Mouse (Mus musculus) ovary, postnatal 36 days (tissue): ENCODE measurements around the gene Tenm2.
A peak's percentile ranks its signal among the peaks of the same experiment; 100 is the strongest.

ENCODE experiments used
- DNase-seq: peaks from one replicate; pipeline ENCODE4 v3.0.0; 2022; ENCODE audit warnings: low spot score, mixed read lengths

The Tenm2 gene

GRCm38 (mm10) chr11:36277192-36277902 lies 958.4 kb downstream of the Tenm2 start:
- no peak for DNase-seq

DNA sequence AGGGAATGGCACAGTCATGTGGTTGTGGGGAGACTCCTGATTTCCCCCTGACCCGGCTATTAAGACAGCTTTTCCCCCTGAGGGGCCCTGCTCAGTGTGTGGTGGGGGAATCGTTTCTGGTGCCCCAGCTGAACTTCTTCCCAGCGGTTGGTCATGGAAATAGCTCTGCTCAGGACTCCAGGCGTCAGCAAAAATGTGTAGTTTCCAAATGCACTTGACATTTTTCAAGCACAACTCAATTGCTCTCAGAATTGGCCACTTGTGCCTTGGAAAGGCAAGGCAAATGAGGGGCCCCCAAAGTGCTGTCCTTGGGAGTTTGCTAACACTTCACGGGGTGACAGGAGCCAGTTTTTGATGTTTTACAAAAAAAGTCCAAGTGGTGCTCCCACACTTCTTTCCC lies 959.7 kb downstream of the Tenm2 start:
- DNase-seq = no peak

- no peak for DNase-seq
Observed at GRCm38 (mm10) chr11:36272149-36272548, 963.6 kb downstream of the Tenm2 start.

GRCm38 (mm10) chr11:36269945-36270344 lies 965.8 kb downstream of the Tenm2 start:
- no peak for DNase-seq

- peak; percentile 19 for DNase-seq
Observed at GRCm38 (mm10) chr11:36264776-36265466, 970.8 kb downstream of the Tenm2 start.

- DNase-seq = no peak
Observed at GRCm38 (mm10) chr11:36263840-36264239, 971.9 kb downstream of the Tenm2 start.

GRCm38 (mm10) chr11:36257187-36257586 lies 978.6 kb downstream of the Tenm2 start:
- DNase-seq = no peak

DNA sequence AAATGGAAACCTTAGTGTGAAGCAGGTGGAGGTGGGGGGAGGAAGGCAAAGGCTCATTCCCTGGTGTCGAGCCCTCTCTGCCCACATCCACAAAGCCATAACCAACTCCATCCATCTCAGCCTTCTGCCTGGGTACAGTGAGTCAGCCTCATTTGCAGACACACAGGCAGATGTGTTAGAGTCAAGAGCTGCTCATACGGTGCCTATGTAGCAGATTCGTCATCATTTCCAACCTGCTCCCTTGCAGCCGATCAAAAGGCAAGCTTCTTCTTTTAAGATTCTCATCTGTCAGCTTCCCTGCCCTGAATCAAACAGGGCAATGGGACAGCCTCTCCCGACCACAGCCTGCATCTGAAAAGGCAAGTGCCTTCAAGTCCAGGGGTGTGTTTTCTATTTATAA lies 979.0 kb downstream of the Tenm2 start:
- no peak for DNase-seq

DNA sequence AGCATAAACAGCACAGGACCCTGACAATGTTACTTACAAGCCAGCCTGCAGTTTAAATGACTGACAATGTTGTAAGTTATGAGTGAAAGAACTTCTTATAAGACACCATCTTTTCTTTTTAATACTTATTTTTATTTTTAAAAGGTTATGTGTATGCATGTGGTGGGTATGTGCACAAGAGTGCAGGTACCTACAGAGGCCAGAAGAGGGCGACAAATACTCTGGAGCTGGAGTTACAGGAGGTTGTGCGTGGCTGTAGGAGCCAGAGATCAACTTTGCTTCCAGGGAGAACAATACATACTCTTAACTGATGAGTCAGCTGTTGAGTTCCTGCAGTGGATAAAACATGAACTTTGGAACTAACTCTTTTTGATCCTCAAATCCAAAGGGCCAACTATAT lies 981.7 kb downstream of the Tenm2 start:
- no peak for DNase-seq

- no peak for DNase-seq
Observed at GRCm38 (mm10) chr11:36250111-36250510, 985.7 kb downstream of the Tenm2 start.

DNA sequence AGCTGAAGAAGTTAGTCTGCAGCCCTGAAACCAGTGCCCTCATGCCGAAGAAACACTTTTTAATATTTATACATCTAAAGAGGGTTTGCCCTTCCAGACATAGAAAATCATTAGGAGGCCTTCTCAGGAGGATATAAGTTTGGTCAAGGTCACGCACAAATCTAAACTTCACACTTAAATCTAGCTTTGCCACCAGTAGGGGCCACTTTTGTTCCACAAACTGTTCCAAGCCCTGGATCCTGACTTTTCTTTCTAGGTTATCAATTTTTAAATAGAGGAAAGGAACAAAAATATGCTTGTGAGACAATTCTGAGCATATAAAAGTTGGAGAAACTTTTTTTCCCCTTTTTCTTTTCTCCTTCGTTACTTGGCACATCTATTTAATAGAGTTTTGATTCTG lies 989.6 kb downstream of the Tenm2 start:
- no peak for DNase-seq

GRCm38 (mm10) chr11:36244491-36244882 lies 991.3 kb downstream of the Tenm2 start:
- DNase-seq = no peak

- peak; percentile 68 for DNase-seq
Observed at GRCm38 (mm10) chr11:36243747-36244490, 991.8 kb downstream of the Tenm2 start.

DNA sequence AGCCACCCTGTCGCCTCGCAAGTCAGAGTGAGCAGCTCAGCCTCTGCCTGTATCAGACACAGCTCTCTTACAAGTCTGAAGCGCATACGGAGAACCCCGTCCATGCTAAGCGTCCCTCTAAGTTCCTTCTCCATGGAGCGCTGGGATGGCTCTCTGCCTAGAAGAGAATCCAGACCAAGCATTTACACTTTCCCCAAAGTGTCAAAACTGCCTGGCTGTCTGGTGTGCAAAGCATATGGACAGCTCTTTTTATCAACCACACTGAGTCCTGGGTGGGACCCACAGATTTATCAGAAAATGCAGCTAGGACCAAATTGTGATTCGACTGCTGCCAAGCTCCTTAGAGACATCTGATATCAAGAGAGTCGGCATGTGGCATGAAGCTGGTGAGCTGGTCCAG lies 996.9 kb downstream of the Tenm2 start:
- no peak for DNase-seq

- DNase-seq = no peak
Observed at GRCm38 (mm10) chr11:36228654-36229053, 1007.1 kb downstream of the Tenm2 start.

DNA sequence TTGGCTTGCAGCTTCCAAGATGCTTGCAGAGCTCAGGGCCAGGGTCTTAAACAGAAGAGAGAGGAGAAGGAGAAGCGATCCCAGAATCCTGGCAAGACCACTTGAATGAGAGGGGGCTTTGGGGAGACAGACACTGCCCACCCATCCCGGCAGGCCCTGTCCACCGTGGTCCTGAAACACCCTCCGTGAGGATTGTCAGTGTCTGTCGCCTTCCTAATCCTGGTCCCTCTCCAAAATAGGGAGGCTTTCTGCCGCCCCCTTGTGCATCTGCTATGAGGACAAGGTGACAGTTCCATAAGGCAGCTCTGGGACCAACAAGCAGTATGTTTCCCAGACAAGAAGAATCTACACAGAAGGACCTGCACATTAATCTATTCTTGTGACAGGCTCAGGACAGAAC lies 1007.6 kb downstream of the Tenm2 start:
- DNase-seq = no peak

DNA sequence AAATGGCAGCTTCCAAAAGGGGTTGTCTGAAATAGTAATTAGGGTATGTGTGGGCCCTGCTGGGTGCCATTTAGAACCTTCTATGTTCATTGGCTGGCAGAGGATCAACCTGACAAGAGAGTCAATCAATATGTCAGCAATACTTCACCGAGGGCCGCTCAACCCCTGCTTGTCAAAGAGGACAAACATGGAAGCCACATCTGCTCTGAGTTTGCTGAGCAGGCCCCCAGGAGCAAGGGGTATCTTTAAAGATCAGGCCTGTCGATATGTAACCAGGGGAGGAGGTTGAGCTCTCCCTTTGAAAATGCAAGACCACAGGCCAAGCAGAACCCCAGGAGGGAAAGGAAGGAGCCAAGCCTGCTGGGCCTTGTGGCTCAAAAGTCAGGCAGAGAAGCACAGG lies 1009.7 kb downstream of the Tenm2 start:
- DNase-seq = no peak

DNA sequence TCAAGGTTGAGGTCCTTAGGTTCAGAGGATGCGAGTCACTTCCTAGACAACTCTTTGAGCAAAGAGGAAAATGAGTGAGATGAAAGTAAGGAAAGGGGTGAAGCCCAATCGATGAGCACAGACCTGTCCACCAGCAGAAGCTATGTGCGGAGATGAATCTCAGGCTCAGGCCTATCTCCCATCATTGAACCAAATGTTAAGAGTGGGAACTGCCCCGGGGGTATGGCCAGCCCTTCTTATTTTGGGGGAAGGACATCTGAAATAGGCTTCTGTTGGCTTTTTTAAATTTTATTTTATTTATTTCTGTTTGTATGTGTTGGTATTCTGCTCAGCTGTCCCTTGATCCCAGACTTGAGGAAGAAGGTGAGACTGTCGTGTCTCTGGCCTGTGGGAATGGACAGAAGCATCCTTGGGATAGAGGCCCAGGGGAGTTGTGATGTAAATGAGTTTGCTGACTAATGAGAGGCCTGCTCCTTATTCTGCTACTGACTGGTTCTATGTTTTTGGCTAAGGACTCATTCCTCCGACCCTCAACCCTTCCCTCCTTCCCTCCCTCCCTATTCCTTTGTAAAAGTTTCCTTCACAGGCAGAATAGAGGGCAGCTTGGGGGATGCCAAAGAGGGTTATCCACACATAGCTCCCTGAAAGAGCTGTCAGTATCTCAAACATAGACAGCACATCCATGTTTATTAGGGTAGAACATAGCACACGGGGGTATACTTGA lies 1011.9 kb downstream of the Tenm2 start:
- no peak for DNase-seq

GRCm38 (mm10) chr11:36222071-36222470 lies 1013.7 kb downstream of the Tenm2 start:
- DNase-seq = no peak

GRCm38 (mm10) chr11:36221271-36221975 lies 1014.3 kb downstream of the Tenm2 start:
- DNase-seq = peak; percentile 71

GRCm38 (mm10) chr11:36220651-36221050 lies 1015.1 kb downstream of the Tenm2 start:
- no peak for DNase-seq

DNA sequence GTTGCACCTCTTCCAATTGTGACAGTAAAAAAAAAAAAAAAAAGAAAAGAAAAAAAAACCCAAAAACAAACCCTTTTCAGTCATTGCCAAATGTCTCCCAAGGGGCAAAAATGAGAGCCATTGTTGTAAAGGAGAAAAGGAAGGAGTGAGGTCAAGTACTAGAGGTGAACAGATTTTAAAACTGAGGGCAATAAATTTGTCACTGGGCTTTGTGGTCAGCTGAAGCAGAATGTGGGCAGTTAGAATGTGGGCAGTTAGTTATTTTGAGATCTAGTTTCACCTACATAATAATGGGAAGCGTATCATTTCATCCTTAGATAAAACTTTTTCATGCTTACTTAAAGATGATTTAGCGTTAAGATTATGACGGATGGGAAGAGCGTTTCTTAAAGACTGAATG lies 1016.2 kb downstream of the Tenm2 start:
- no peak for DNase-seq
